ENCODE assay signal across 8 mouse cellular contexts in genomic region chr2:126429282-126429681, GRCm38 (mm10).
A peak's percentile ranks its signal among the peaks of the same experiment; 100 is the strongest.
DNase-seq lines count a peak whose midpoint lies in the region; ATAC-seq lines count a peak whose summit lies in the region.
"Had no signal": no experiment of that assay in that cellular context is flagged by ENCODE, and none has a peak within 500 bp of the region (broad histone marks: within the 10 kb centered on the region; RNA-seq: fewer than 3 reads in every experiment).

No protein-coding gene starts in this region.

- peak; percentile 33 for DNase-seq in MEL-GATA-1-ER (ENCODE audit: extremely low read depth, low read depth)
- peak; percentile 55 for DNase-seq in adrenal gland, postnatal 25 days
- peak; percentile 60 for DNase-seq in fibroblast of lung, adult 2 months (ENCODE audit: low read depth)
- peak; percentile 80 for DNase-seq in hindbrain, embryonic 14.5 days (ENCODE audit: low spot score)
- peak; percentile 11 to 30 for DNase-seq in layer of hippocampus, postnatal 36 days
- DNase-seq in midbrain, embryonic 10.5 days (ENCODE audit: low spot score) = peak; percentile 28
- peak; percentile 50 for DNase-seq in right cerebral cortex, postnatal 4 days

- peak; percentile 79 for ATAC-seq in hindbrain, embryonic 14.5 days (ENCODE audit: low FRiP score)

- no peaks in the 10 kb centered on the region for H3K27me3 ChIP-seq in hindbrain, embryonic 14.5 days (ENCODE audit: control insufficient read depth, insufficient read depth, low read length)
- H3K27me3 ChIP-seq in midbrain, embryonic 10.5 days (ENCODE audit: low read depth, poor library complexity, severe bottlenecking) = no peaks in the 10 kb centered on the region

- no peaks in the 10 kb centered on the region for H3K36me3 ChIP-seq in hindbrain, embryonic 14.5 days (replicated peaks; ENCODE audit: control insufficient read depth, insufficient read depth)
- no peaks in the 10 kb centered on the region for H3K36me3 ChIP-seq in midbrain, embryonic 10.5 days

- WGBS in hindbrain, embryonic 14.5 days = 17% methylated on average over 3 of the region's 3 CpGs
- WGBS in midbrain, embryonic 10.5 days = 11% methylated on average over 3 of the region's 3 CpGs

- no peaks in the 10 kb centered on the region for H3K4me1 ChIP-seq in hindbrain, embryonic 14.5 days (replicated peaks; ENCODE audit: control insufficient read depth, insufficient read depth, low read length)
- H3K4me1 ChIP-seq in midbrain, embryonic 10.5 days = no peaks in the 10 kb centered on the region

- H3K9ac ChIP-seq in hindbrain, embryonic 14.5 days = no peak overlapping the region

- no peaks in the 10 kb centered on the region for H3K9me3 ChIP-seq in hindbrain, embryonic 14.5 days (ENCODE audit: control insufficient read depth, low read length)
- H3K9me3 ChIP-seq in midbrain, embryonic 10.5 days (replicated peaks) = no peaks in the 10 kb centered on the region
- H3K9me3 ChIP-seq: megakaryocyte, embryonic 14.5 days had no signal

- H3K4me3 ChIP-seq in hindbrain, embryonic 14.5 days (replicated peaks; ENCODE audit: low read length) = no peak overlapping the region
- no peak overlapping the region for H3K4me3 ChIP-seq in midbrain, embryonic 10.5 days
- H3K4me3 ChIP-seq: megakaryocyte, embryonic 14.5 days had no signal

- no peak overlapping the region for H3K4me2 ChIP-seq in hindbrain, embryonic 14.5 days (replicated peaks)

- H3K27ac ChIP-seq in hindbrain, embryonic 14.5 days = no peak overlapping the region
- no peak overlapping the region for H3K27ac ChIP-seq in midbrain, embryonic 10.5 days (replicated peaks)

Comparison
In these comparisons a context has a peak if more than half of its experiments do, and no peak if none do; other contexts are left out.
1. DNase-seq: peak in every context shown above with its lines; median percentile 80 in hindbrain, embryonic 14.5 days; 60 in fibroblast of lung, adult 2 months; 55 in adrenal gland, postnatal 25 days; 50 in right cerebral cortex, postnatal 4 days; 33 in MEL-GATA-1-ER; 28 in midbrain, embryonic 10.5 days; 20 in layer of hippocampus, postnatal 36 days.